Mouse (Mus musculus): ENCODE measurements around the gene Atg10. TPM values are rescaled to one million over a fixed set of nuclear protein-coding genes. Genes with fewer than 3 reads are reported as not detected.

The Atg10 gene
- total RNA-seq, 1 experiment = 2.6 TPM

DNA sequence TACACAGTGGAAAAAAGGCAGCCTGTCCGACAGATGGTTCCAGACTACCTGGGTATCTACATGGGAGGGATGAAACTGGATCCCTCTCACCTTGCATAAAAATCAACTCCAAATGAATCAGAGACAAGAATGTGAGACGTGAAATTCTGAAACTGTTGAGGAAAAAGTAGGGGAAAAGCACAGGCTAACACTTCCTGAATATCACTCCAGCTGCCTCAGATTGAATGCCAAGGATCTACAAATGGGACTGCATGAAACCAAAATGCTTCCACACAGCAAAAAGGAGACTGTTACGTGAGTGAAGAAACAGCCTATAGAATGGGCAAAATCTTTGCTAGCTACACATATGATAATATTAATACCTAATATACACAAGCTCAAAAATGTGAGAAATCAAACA is 238.4 kb downstream of the Atg10 start:
- H3K9me3 ChIP-seq (ENCODE audit: control insufficient read depth, insufficient read depth, low read depth, low read length) = no peaks in the 10 kb centered on the region
- H3K4me3 ChIP-seq (ENCODE audit: insufficient read depth in 1 of 2, low read depth in 1 of 2, low read length in 2 of 2, poor library complexity in 1 of 2, severe bottlenecking in 1 of 2) = no peak overlapping the region
- no peak overlapping the region for H3K27ac ChIP-seq (ENCODE audit: insufficient read depth, low read depth, low read length, poor library complexity, severe bottlenecking)
- no peak for TF ChIP-seq ZNF384 (IDR thresholded peaks at IDR 0.05; ENCODE audit: low read depth, low read length)
- TF ChIP-seq ZC3H11A (IDR thresholded peaks at IDR 0.05; ENCODE audit: borderline replicate concordance, low read depth, low read length) = no peak
- no peak for TF ChIP-seq HCFC1 (IDR thresholded peaks at IDR 0.05; ENCODE audit: borderline replicate concordance, insufficient read depth, low read length)
- no peak for TF ChIP-seq CHD2 (IDR thresholded peaks at IDR 0.05; ENCODE audit: low read depth, low read length)
- TF ChIP-seq MAFK (IDR thresholded peaks at IDR 0.05; ENCODE audit: insufficient read depth, low read depth, low read length) = no peak
- no peak overlapping the region for H3K9ac ChIP-seq (ENCODE audit: insufficient read depth, low read depth, low read length, poor library complexity, severe bottlenecking)
- in situ Hi-C loops (cut with MboI; ENCODE audit: low sequenced_read_pairs in 2 of 2, unreplicated experiment in 2 of 2) = no loop called here
- no peaks in the 10 kb centered on the region for H3K36me3 ChIP-seq (ENCODE audit: control insufficient read depth, insufficient read depth, low read length, poor library complexity, severe bottlenecking)
- no peak for DNase-seq (ENCODE audit: low read depth, low spot score)
- H3K4me1 ChIP-seq (ENCODE audit: control insufficient read depth in 2 of 2, insufficient read depth in 2 of 2, low read length in 2 of 2, poor library complexity in 1 of 2) = no peaks in the 10 kb centered on the region

DNA sequence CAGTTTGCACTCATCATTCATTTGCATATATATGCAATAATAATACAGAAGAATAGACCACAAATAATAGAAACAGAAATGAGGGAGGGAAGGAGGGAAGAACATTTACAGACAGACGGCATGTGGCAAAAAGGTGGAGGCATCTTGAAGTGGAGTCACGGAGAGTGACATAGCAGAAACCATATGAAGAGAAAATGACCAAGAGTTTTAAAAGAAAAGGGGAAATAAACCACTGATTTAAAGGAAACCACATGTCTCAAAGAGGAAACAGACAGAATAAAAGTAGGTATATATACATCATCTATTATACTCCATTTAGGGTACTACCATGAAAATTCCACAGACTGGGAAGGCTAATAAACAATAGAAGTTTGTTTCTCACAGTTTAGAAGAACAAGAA is 239.7 kb downstream of the Atg10 start:
- in situ Hi-C loops (cut with MboI; ENCODE audit: low sequenced_read_pairs in 2 of 2, unreplicated experiment in 2 of 2) = no loop called here
- TF ChIP-seq ZNF384 (IDR thresholded peaks at IDR 0.05; ENCODE audit: low read depth, low read length) (no peak), HCFC1 (IDR thresholded peaks at IDR 0.05; ENCODE audit: borderline replicate concordance, insufficient read depth, low read length) (no peak), ZC3H11A (IDR thresholded peaks at IDR 0.05; ENCODE audit: borderline replicate concordance, low read depth, low read length) (no peak), MAFK (IDR thresholded peaks at IDR 0.05; ENCODE audit: insufficient read depth, low read depth, low read length) (no peak), CHD2 (IDR thresholded peaks at IDR 0.05; ENCODE audit: low read depth, low read length) (no peak)

DNA sequence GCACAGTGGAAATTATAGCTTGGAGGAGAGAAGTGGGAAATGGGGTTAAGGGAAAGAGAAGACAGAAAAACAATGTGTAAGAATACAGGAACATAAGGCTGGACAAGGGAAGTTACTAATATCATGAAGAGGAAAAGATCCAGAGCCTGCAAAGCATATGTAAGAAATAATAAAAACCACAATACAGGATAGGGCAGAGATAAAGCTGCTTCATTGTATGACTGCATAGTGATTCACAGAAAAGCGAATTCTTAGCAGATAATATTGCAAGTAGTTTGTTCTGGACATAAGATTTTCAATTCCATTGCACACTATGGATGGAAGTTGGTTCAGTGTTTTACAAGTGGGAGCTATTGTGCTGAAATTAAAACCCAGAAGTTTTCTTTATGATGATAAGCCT is 242.0 kb downstream of the Atg10 start:
- no peak for DNase-seq (ENCODE audit: low read depth, low spot score)
- H3K4me3 ChIP-seq (ENCODE audit: insufficient read depth in 1 of 2, low read depth in 1 of 2, low read length in 2 of 2, poor library complexity in 1 of 2, severe bottlenecking in 1 of 2) = no peak overlapping the region
- no peaks in the 10 kb centered on the region for H3K36me3 ChIP-seq (ENCODE audit: control insufficient read depth, insufficient read depth, low read length, poor library complexity, severe bottlenecking)
- in situ Hi-C loops (cut with MboI; ENCODE audit: low sequenced_read_pairs in 2 of 2, unreplicated experiment in 2 of 2) = no loop called here
- TF ChIP-seq HCFC1 (IDR thresholded peaks at IDR 0.05; ENCODE audit: borderline replicate concordance, insufficient read depth, low read length) (no peak), ZC3H11A (IDR thresholded peaks at IDR 0.05; ENCODE audit: borderline replicate concordance, low read depth, low read length) (no peak), CHD2 (IDR thresholded peaks at IDR 0.05; ENCODE audit: low read depth, low read length) (no peak), MAFK (IDR thresholded peaks at IDR 0.05; ENCODE audit: insufficient read depth, low read depth, low read length) (no peak), ZNF384 (IDR thresholded peaks at IDR 0.05; ENCODE audit: low read depth, low read length) (no peak)
- no peak overlapping the region for H3K27ac ChIP-seq (ENCODE audit: insufficient read depth, low read depth, low read length, poor library complexity, severe bottlenecking)
- H3K9me3 ChIP-seq (ENCODE audit: control insufficient read depth, insufficient read depth, low read depth, low read length) = no peaks in the 10 kb centered on the region
- no peaks in the 10 kb centered on the region for H3K4me1 ChIP-seq (ENCODE audit: control insufficient read depth in 2 of 2, insufficient read depth in 2 of 2, low read length in 2 of 2, poor library complexity in 1 of 2)
- no peak overlapping the region for H3K9ac ChIP-seq (ENCODE audit: insufficient read depth, low read depth, low read length, poor library complexity, severe bottlenecking)

More for the DNA sequence above, 239.7 kb downstream of the Atg10 start:
- Histone ChIP-seq H3K36me3 (ENCODE audit: control insufficient read depth, insufficient read depth, low read length, poor library complexity, severe bottlenecking) (no peaks in the 10 kb centered on the region), H3K9me3 (ENCODE audit: control insufficient read depth, insufficient read depth, low read depth, low read length) (no peaks in the 10 kb centered on the region), H3K27ac (ENCODE audit: insufficient read depth, low read depth, low read length, poor library complexity, severe bottlenecking) (no peak overlapping the region), H3K4me1 (ENCODE audit: control insufficient read depth in 2 of 2, insufficient read depth in 2 of 2, low read length in 2 of 2, poor library complexity in 1 of 2) (no peaks in the 10 kb centered on the region), H3K4me3 (ENCODE audit: insufficient read depth in 1 of 2, low read depth in 1 of 2, low read length in 2 of 2, poor library complexity in 1 of 2, severe bottlenecking in 1 of 2) (no peak overlapping the region), H3K9ac (ENCODE audit: insufficient read depth, low read depth, low read length, poor library complexity, severe bottlenecking) (no peak overlapping the region)
- no peak for DNase-seq (ENCODE audit: low read depth, low spot score)

DNA sequence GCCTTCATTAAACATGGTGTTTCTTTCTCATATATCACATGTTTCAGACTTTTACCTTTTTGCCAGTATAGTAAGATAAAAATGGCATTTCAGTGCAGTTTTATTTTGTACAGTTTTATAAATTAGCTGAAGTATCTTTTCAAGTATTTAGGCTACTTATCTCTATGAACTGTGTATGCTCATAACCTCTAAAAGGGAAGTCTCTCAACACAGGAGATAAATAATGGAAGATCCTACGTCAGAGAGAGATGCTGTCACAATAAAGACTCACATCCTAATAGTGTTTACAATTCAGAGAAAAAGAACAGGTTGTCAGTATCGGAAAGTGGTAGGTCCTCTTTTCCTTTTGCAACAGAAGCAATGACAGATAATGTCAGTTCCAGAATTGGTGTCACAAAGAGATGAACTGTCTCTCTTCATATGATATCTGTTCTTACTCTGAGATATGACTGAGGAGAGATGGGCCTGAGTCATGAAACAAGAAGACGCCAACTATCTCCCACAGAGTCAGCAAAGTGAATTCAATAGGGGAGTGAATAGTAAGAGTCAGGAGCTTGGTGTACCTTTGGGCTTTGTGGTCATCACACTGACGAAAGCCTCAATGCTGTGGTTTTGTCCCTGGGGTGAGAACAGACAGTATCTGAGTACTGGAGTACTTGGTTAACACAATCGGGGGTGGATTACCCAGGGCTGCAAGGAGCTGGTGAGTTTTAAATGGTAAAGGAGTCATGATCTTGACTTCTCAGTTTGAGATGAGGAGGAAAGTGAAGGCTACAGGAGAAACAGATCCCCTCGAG is 242.7 kb downstream of the Atg10 start:
- no peak for DNase-seq (ENCODE audit: low read depth, low spot score)
- Histone ChIP-seq H3K9me3 (ENCODE audit: control insufficient read depth, insufficient read depth, low read depth, low read length) (no peaks in the 10 kb centered on the region), H3K4me1 (ENCODE audit: control insufficient read depth in 2 of 2, insufficient read depth in 2 of 2, low read length in 2 of 2, poor library complexity in 1 of 2) (no peaks in the 10 kb centered on the region), H3K4me3 (ENCODE audit: insufficient read depth in 1 of 2, low read depth in 1 of 2, low read length in 2 of 2, poor library complexity in 1 of 2, severe bottlenecking in 1 of 2) (no peak overlapping the region), H3K36me3 (ENCODE audit: control insufficient read depth, insufficient read depth, low read length, poor library complexity, severe bottlenecking) (no peaks in the 10 kb centered on the region), H3K9ac (ENCODE audit: insufficient read depth, low read depth, low read length, poor library complexity, severe bottlenecking) (no peak overlapping the region), H3K27ac (ENCODE audit: insufficient read depth, low read depth, low read length, poor library complexity, severe bottlenecking) (no peak overlapping the region)
- TF ChIP-seq HCFC1 (IDR thresholded peaks at IDR 0.05; ENCODE audit: borderline replicate concordance, insufficient read depth, low read length) (no peak), CHD2 (IDR thresholded peaks at IDR 0.05; ENCODE audit: low read depth, low read length) (no peak), ZC3H11A (IDR thresholded peaks at IDR 0.05; ENCODE audit: borderline replicate concordance, low read depth, low read length) (no peak), ZNF384 (IDR thresholded peaks at IDR 0.05; ENCODE audit: low read depth, low read length) (no peak), MAFK (IDR thresholded peaks at IDR 0.05; ENCODE audit: insufficient read depth, low read depth, low read length) (no peak)
- in situ Hi-C loops (cut with MboI; ENCODE audit: low sequenced_read_pairs in 2 of 2, unreplicated experiment in 2 of 2) = no loop called here

Measured in ES-E14 (cell line).